Mouse (Mus musculus) spleen, adult 2 months (tissue): ENCODE results near the gene Mdh1. TPM values are rescaled to one million over a fixed set of nuclear protein-coding genes. Genes with fewer than 3 reads are reported as not detected.

Experiments used
- DNase-seq, 2 experiments: peaks; one replicate each; pipeline versions ENCODE4 v3.0.0 to v3.0.0-alpha.2; 2012 to 2021; ENCODE audit warnings: low spot score in 2 of 2, low read depth in 1 of 2
- H3K27ac ChIP-seq: fragments of 200-500 bp; 2 replicates; pipeline ENCODE4 v1.5.1; 2012; ENCODE audit warnings: low read length, inconsistent platforms; ENCODE audit not compliant: insufficient read depth
- H3K27me3 ChIP-seq: fragments of 200-500 bp; 2 replicates; pipeline ENCODE4 v1.6.1; 2012; ENCODE audit warnings: mild to moderate bottlenecking, moderate library complexity, low read length, inconsistent platforms; ENCODE audit not compliant: control insufficient read depth, insufficient read depth
- H3K36me3 ChIP-seq: fragments of 200-500 bp; 2 replicates; pipeline ENCODE4 v1.6.1; 2012; ENCODE audit warnings: mild to moderate bottlenecking, low read length, inconsistent platforms; ENCODE audit not compliant: control insufficient read depth, insufficient read depth
- H3K4me1 ChIP-seq: fragments of 200-500 bp; 2 replicates; pipeline ENCODE4 v1.6.1; 2011; ENCODE audit warnings: inconsistent platforms; ENCODE audit not compliant: control insufficient read depth, insufficient read depth, insufficient read length
- H3K4me3 ChIP-seq: fragments of 200-500 bp; 2 replicates; pipeline ENCODE4 v1.5.1; 2011; ENCODE audit warnings: mild to moderate bottlenecking, inconsistent platforms; ENCODE audit not compliant: insufficient read depth, insufficient read length; ENCODE audit errors: extremely low read depth
- CTCF ChIP-seq: fragments of 200-500 bp; IDR thresholded peaks from 2 replicates; pipeline ENCODE4 v1.5.1; 2011; ENCODE audit warnings: mild to moderate bottlenecking, inconsistent platforms; ENCODE audit not compliant: insufficient read depth, insufficient read length, insufficient replicate concordance; ENCODE audit errors: extremely low read depth
- POLR2A ChIP-seq: fragments of 200-500 bp; IDR thresholded peaks from 2 replicates; pipeline ENCODE4 v1.6.1; 2011; ENCODE audit warnings: low read depth, low read length, inconsistent platforms
- WGBS: fragments of 180-500 bp; shearing (Covaris S2); methylation state at CpG from one replicate; pipeline ENCODE4 v1.1.7; 2018; 5-methylcytosine and 5-hydroxymethylcytosine counted together
- polyA plus RNA-seq: library from polyadenylated mRNA; depleted of rRNA; stranded (reverse); fragments of >200 nt; gene quantifications from 2 replicates; pipeline ENCODE4 v1.2.3, GENCODE M21; 2012

Gene Mdh1
- polyA plus RNA-seq, 1 experiment: 52.0 TPM

- Histone ChIP-seq H3K4me3 (no peak overlapping the region), H3K27me3 (no peaks in the 10 kb centered on the region), H3K4me1 (peaks cover 11% of the 10 kb centered on the region), H3K36me3 (peaks cover 3% of the 10 kb centered on the region), H3K27ac (peak overlapping the region; percentile 65)
- 3% methylated on average over 3 of the region's 3 CpGs for WGBS
- TF ChIP-seq CTCF (no peak), POLR2A (no peak)
- no peak for DNase-seq
Observed at GRCm38 (mm10) chr11:21569456-21570108, 2.6 kb downstream of the Mdh1 start.

GRCm38 (mm10) chr11:21569002-21569401 lies 3.2 kb downstream of the Mdh1 start:
- Histone ChIP-seq H3K4me3 (no peak overlapping the region), H3K27ac (peak overlapping the region; percentile 65), H3K36me3 (peaks cover 4% of the 10 kb centered on the region), H3K4me1 (peaks cover 11% of the 10 kb centered on the region), H3K27me3 (no peaks in the 10 kb centered on the region)
- no peak for DNase-seq
- WGBS: 5% methylated on average over 5 of the region's 5 CpGs
- TF ChIP-seq CTCF (no peak), POLR2A (no peak)

GRCm38 (mm10) chr11:21567733-21568132 lies 4.4 kb downstream of the Mdh1 start:
- H3K4me1 ChIP-seq: peaks cover 11% of the 10 kb centered on the region
- DNase-seq: no peak
- 34% methylated on average over 1 of the region's 1 CpGs for WGBS
- H3K27me3 ChIP-seq: no peaks in the 10 kb centered on the region
- peaks cover 8% of the 10 kb centered on the region for H3K36me3 ChIP-seq
- TF ChIP-seq CTCF (no peak), POLR2A (no peak)
- no peak overlapping the region for H3K27ac ChIP-seq
- no peak overlapping the region for H3K4me3 ChIP-seq

GRCm38 (mm10) chr11:21566934-21567333 lies 5.2 kb downstream of the Mdh1 start:
- no peak for DNase-seq
- Histone ChIP-seq H3K36me3 (peaks cover 11% of the 10 kb centered on the region), H3K4me1 (peaks cover 11% of the 10 kb centered on the region), H3K27ac (no peak overlapping the region), H3K4me3 (no peak overlapping the region), H3K27me3 (no peaks in the 10 kb centered on the region)
- WGBS: 82% methylated on average over 6 of the region's 6 CpGs
- TF ChIP-seq CTCF (no peak), POLR2A (no peak)

- no peak for TF ChIP-seq POLR2A
- TF ChIP-seq CTCF: no peak
- no peak for DNase-seq
- no peak overlapping the region for H3K27ac ChIP-seq
- no peaks in the 10 kb centered on the region for H3K27me3 ChIP-seq
- peaks cover 7% of the 10 kb centered on the region for H3K4me1 ChIP-seq
- WGBS: 92% methylated on average over 9 of the region's 9 CpGs
- no peak overlapping the region for H3K4me3 ChIP-seq
- peaks cover 17% of the 10 kb centered on the region for H3K36me3 ChIP-seq
Observed at GRCm38 (mm10) chr11:21564681-21565405, 7.3 kb downstream of the Mdh1 start.

- Histone ChIP-seq H3K4me1 (peaks cover 7% of the 10 kb centered on the region), H3K36me3 (peaks cover 28% of the 10 kb centered on the region), H3K4me3 (no peak overlapping the region), H3K27ac (0 out of 2 replicates have a peak overlapping the region, but pooled peaks have one; percentile 8), H3K27me3 (no peaks in the 10 kb centered on the region)
- no peak for TF ChIP-seq POLR2A
- no peak for TF ChIP-seq CTCF
- WGBS: 59% methylated on average over 4 of the region's 4 CpGs
- DNase-seq: no peak
Observed at GRCm38 (mm10) chr11:21563617-21564325, 8.4 kb downstream of the Mdh1 start.
